Mouse (Mus musculus) heart, embryonic 12.5 days (tissue): ENCODE results near the gene Hid1. TPM values are rescaled to one million over a fixed set of nuclear protein-coding genes. Genes with fewer than 3 reads are reported as not detected.

Source experiments
- ATAC-seq: fragments of 200-750 bp; cut with Nextera tagmentation; 2 replicates; pipeline ENCODE4 v1.8.0; 2017; ENCODE audit warnings: moderate TSS enrichment, moderate library complexity; ENCODE audit not compliant: insufficient number of reproducible peaks, low FRiP score
- H3K27ac ChIP-seq: fragments of 300-500 bp; sonication (generic); 2 replicates; pipeline ENCODE4 v1.5.1; 2016; ENCODE audit warnings: mild to moderate bottlenecking, moderate library complexity; ENCODE audit not compliant: poor library complexity, severe bottlenecking
- H3K27me3 ChIP-seq: fragments of 300-500 bp; sonication (generic); replicated peaks from 2 replicates; pipeline ENCODE4 v1.6.1; 2016; ENCODE audit warnings: mild to moderate bottlenecking, moderate library complexity
- H3K36me3 ChIP-seq: fragments of 300-500 bp; sonication (generic); 2 replicates; pipeline ENCODE4 v1.6.1; 2016; ENCODE audit warnings: mild to moderate bottlenecking, moderate library complexity
- H3K4me1 ChIP-seq: fragments of 300-500 bp; sonication (generic); replicated peaks from 2 replicates; pipeline ENCODE4 v1.6.1; 2016; ENCODE audit warnings: mild to moderate bottlenecking
- H3K4me2 ChIP-seq: fragments of 300-500 bp; sonication (generic); 2 replicates; pipeline ENCODE4 v1.6.1; 2016; ENCODE audit warnings: mild to moderate bottlenecking, moderate library complexity
- H3K4me3 ChIP-seq: fragments of 300-500 bp; sonication (generic); 2 replicates; pipeline ENCODE4 v1.5.1; 2016; ENCODE audit warnings: mild to moderate bottlenecking
- H3K9ac ChIP-seq: fragments of 300-500 bp; sonication (generic); 2 replicates; pipeline ENCODE4 v1.6.1; 2016; ENCODE audit warnings: mild to moderate bottlenecking, moderate library complexity
- H3K9me3 ChIP-seq: fragments of 300-500 bp; sonication (generic); replicated peaks from 2 replicates; pipeline ENCODE4 v1.6.1; 2016; ENCODE audit warnings: mild to moderate bottlenecking, moderate library complexity
- WGBS: fragments of 180-500 bp; shearing (Covaris S2); methylation state at CpG from one replicate; pipeline ENCODE4 v1.1.7; 2016; 5-methylcytosine and 5-hydroxymethylcytosine counted together
- polyA plus RNA-seq: library from polyadenylated mRNA; unstranded; fragments of >200 nt; fragmentation: Nextera tagmentation; extraction: Ambion mirVana; gene quantifications from 2 replicates; pipeline ENCODE4 v1.2.1, GENCODE M21; 2016

The Hid1 gene
- polyA plus RNA-seq, 1 experiment from 2014 or later, result 6.0 TPM

GRCm38 (mm10) chr11:115336115-115336514 is 31.4 kb downstream of the Hid1 start:
- H3K9ac ChIP-seq, result no peak overlapping the region
- peaks cover 95% of the 10 kb centered on the region for H3K27me3 ChIP-seq
- 0 out of 2 replicates have a peak, but pooled peaks cover 5% of the 10 kb centered on the region for H3K4me1 ChIP-seq
- no peak for ATAC-seq
- no peaks in the 10 kb centered on the region for H3K9me3 ChIP-seq
- no peak overlapping the region for H3K27ac ChIP-seq
- H3K36me3 ChIP-seq, result no peaks in the 10 kb centered on the region
- no peak overlapping the region for H3K4me2 ChIP-seq
- WGBS, result 17% methylated on average over 6 of the region's 6 CpGs
- no peak overlapping the region for H3K4me3 ChIP-seq

- Histone ChIP-seq H3K27me3 (peaks cover 92% of the 10 kb centered on the region), H3K4me3 (no peak overlapping the region), H3K36me3 (no peaks in the 10 kb centered on the region), H3K4me2 (no peak overlapping the region), H3K27ac (no peak overlapping the region), H3K4me1 (0 out of 2 replicates have a peak, but pooled peaks cover 5% of the 10 kb centered on the region), H3K9ac (no peak overlapping the region), H3K9me3 (no peaks in the 10 kb centered on the region)
- ATAC-seq, result no peak
- WGBS, result 47% methylated on average over 12 of the region's 12 CpGs
Observed at GRCm38 (mm10) chr11:115335223-115335622, 32.3 kb downstream of the Hid1 start.

- H3K4me3 ChIP-seq, result no peak within 1 kb of the TSS
- WGBS, result 5% methylated on average over 29 of the region's 29 CpGs
- H3K4me2 ChIP-seq, result peak within 1 kb of the TSS; percentile 9; the same call in 1 of the 2 replicates
Observed at GRCm38 (mm10) chr11:115334531-115334930, 33.0 kb downstream of the Hid1 start, which contains the start of gene Otop3. TSS of gene Otop3 (plus strand) at chr11:115334731.

GRCm38 (mm10) chr11:115329339-115329738 is 38.2 kb downstream of the Hid1 start:
- Histone ChIP-seq H3K27ac (no peak overlapping the region), H3K4me2 (no peak overlapping the region), H3K27me3 (peaks cover 91% of the 10 kb centered on the region), H3K36me3 (no peaks in the 10 kb centered on the region), H3K4me1 (no peaks in the 10 kb centered on the region), H3K9me3 (no peaks in the 10 kb centered on the region), H3K4me3 (no peak overlapping the region), H3K9ac (no peak overlapping the region)
- no peak for ATAC-seq
- 65% methylated on average over 15 of the region's 15 CpGs for WGBS

More at GRCm38 (mm10) chr11:115334531-115334930, 33.0 kb downstream of the Hid1 start, which contains the start of gene Otop3:
- peaks cover 92% of the 10 kb centered on the region for H3K27me3 ChIP-seq
- no peak within 1 kb of the TSS for H3K27ac ChIP-seq
- ATAC-seq, result no peak
- no peaks in the 10 kb centered on the region for H3K36me3 ChIP-seq
- H3K9me3 ChIP-seq, result no peaks in the 10 kb centered on the region
- H3K9ac ChIP-seq, result no peak within 1 kb of the TSS
- H3K4me1 ChIP-seq, result 0 out of 2 replicates have a peak, but pooled peaks cover 5% of the 10 kb centered on the region

GRCm38 (mm10) chr11:115326730-115327129 is 40.8 kb downstream of the Hid1 start:
- Histone ChIP-seq H3K9me3 (no peaks in the 10 kb centered on the region), H3K4me2 (no peak overlapping the region), H3K9ac (no peak overlapping the region), H3K4me1 (peaks cover 2% of the 10 kb centered on the region), H3K4me3 (no peak overlapping the region), H3K36me3 (no peaks in the 10 kb centered on the region), H3K27me3 (peaks cover 92% of the 10 kb centered on the region), H3K27ac (no peak overlapping the region)
- 69% methylated on average over 7 of the region's 7 CpGs for WGBS
- ATAC-seq, result no peak

GRCm38 (mm10) chr11:115323354-115323753 is 44.2 kb downstream of the Hid1 start:
- 14% methylated on average over 32 of the region's 32 CpGs for WGBS
- Histone ChIP-seq H3K27ac (no peak overlapping the region), H3K9me3 (no peaks in the 10 kb centered on the region), H3K9ac (no peak overlapping the region), H3K27me3 (peaks cover 95% of the 10 kb centered on the region), H3K4me2 (no peak overlapping the region), H3K36me3 (no peaks in the 10 kb centered on the region), H3K4me3 (no peak overlapping the region), H3K4me1 (peaks cover 17% of the 10 kb centered on the region)
- no peak for ATAC-seq

GRCm38 (mm10) chr11:115321906-115322693 is 45.5 kb downstream of the Hid1 start, which contains the start of gene Ush1g:
TSS of gene Ush1g (minus strand) at chr11:115322041.
- Histone ChIP-seq H3K4me1 (peaks cover 23% of the 10 kb centered on the region), H3K27ac (no peak within 1 kb of the TSS), H3K4me2 (peak within 1 kb of the TSS; percentile 27), H3K9ac (no peak within 1 kb of the TSS), H3K4me3 (peak within 1 kb of the TSS; percentile 23), H3K9me3 (no peaks in the 10 kb centered on the region), H3K27me3 (peaks cover 97% of the 10 kb centered on the region), H3K36me3 (no peaks in the 10 kb centered on the region)
- WGBS, result 5% methylated on average over 35 of the region's 35 CpGs
- no peak for ATAC-seq

GRCm38 (mm10) chr11:115319704-115320383 is 47.7 kb downstream of the Hid1 start:
- no peak overlapping the region for H3K4me3 ChIP-seq
- H3K9ac ChIP-seq, result no peak overlapping the region
- H3K4me2 ChIP-seq, result no peak overlapping the region
- ATAC-seq, result no peak
- 8% methylated on average over 18 of the region's 18 CpGs for WGBS
- H3K27me3 ChIP-seq, result peaks cover 100% of the 10 kb centered on the region
- H3K4me1 ChIP-seq, result peaks cover 23% of the 10 kb centered on the region
- no peak overlapping the region for H3K27ac ChIP-seq
- H3K36me3 ChIP-seq, result no peaks in the 10 kb centered on the region
- no peaks in the 10 kb centered on the region for H3K9me3 ChIP-seq

GRCm38 (mm10) chr11:115318245-115319027 is 49.1 kb downstream of the Hid1 start:
- Histone ChIP-seq H3K9me3 (no peaks in the 10 kb centered on the region), H3K9ac (no peak overlapping the region), H3K27ac (no peak overlapping the region), H3K4me3 (peak overlapping the region; percentile 14), H3K36me3 (no peaks in the 10 kb centered on the region), H3K4me2 (peak overlapping the region; percentile 40), H3K27me3 (peaks cover 100% of the 10 kb centered on the region), H3K4me1 (peaks cover 23% of the 10 kb centered on the region)
- 5% methylated on average over 63 of the region's 63 CpGs for WGBS
- ATAC-seq, result no peak

- Histone ChIP-seq H3K9me3 (no peaks in the 10 kb centered on the region), H3K4me1 (peaks cover 23% of the 10 kb centered on the region), H3K4me2 (no peak overlapping the region), H3K27ac (no peak overlapping the region), H3K4me3 (no peak overlapping the region), H3K27me3 (peaks cover 100% of the 10 kb centered on the region), H3K9ac (no peak overlapping the region), H3K36me3 (no peaks in the 10 kb centered on the region)
- WGBS, result 57% methylated on average over 7 of the region's 7 CpGs
- ATAC-seq, result no peak
Observed at GRCm38 (mm10) chr11:115317204-115317603, 50.4 kb downstream of the Hid1 start.

- Histone ChIP-seq H3K4me1 (peaks cover 16% of the 10 kb centered on the region), H3K9ac (no peak overlapping the region), H3K9me3 (no peaks in the 10 kb centered on the region), H3K36me3 (no peaks in the 10 kb centered on the region), H3K4me2 (no peak overlapping the region), H3K27me3 (peaks cover 86% of the 10 kb centered on the region), H3K4me3 (no peak overlapping the region), H3K27ac (no peak overlapping the region)
- 48% methylated on average over 2 of the region's 2 CpGs for WGBS
- no peak for ATAC-seq
Observed at GRCm38 (mm10) chr11:115314249-115314648, 53.3 kb downstream of the Hid1 start.
